Mouse (Mus musculus): ENCODE measurements around the gene Tmem150c.

DNA sequence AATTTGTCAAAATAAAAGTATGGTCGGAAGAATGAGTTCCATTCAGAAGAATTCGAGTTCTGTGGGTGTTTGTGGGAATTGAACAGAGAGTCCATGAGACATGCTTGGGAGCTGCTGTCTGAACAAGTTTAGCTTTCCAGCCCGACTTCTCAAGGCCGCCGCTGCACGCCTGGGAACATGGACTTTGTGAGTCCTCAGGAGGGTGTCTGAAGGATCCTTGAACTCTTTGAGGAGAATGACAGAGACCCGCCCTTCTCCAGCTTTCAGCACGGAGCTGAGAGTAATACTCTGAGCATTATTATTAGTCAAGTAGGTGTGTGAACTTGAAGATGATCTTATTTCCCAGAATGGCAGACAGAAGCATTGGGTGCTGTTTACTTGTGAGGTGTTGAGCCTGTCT, 117.1 kb downstream of the Tmem150c start:
- TF ChIP-seq CTCF (IDR thresholded peaks at IDR 0.05) (no peak), POLR2A (IDR thresholded peaks at IDR 0.05; ENCODE audit: insufficient read depth, low read depth, low read length) (no peak)

Measured in heart, adult 2 months (tissue).